Mouse (Mus musculus) kidney, postnatal 36 days (tissue): Measurements from ENCODE around the gene Gm20737.
"Not testable (repeated sequence)": the region's sequence is repeated elsewhere in the genome, so short reads cannot be mapped to it uniquely, and the experiment has no call there.

Experiments
- DNase-seq, 2 experiments: peaks; one replicate each; pipeline ENCODE4 v3.0.0; 2021 to 2022; ENCODE audit warnings: mixed read lengths in 2 of 2

Gene Gm20737

DNA sequence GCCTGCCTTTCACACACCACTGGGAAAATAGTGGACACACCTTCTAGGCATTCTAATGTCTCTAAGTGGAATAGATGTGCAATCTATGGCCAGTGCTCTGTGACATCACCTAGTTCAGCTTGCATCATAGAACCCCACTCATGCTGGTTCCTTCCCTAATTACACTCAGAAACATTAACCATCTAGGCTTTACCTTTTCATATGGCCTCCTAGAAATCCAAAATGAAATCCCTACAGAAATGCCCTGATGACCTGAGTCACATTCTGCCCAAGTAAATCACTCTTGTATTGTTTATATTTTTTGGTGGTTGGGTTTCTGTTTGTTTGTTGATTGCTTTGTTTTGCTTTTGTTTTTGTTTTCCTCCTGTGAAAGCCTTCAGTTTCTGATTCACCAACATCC, at the start of gene Gm20737:
Gene Gm20737, minus strand, starts transcription at position 101 of the 400 bp plus-strand sequence.
- DNase-seq, result not testable (repeated sequence)

DNA sequence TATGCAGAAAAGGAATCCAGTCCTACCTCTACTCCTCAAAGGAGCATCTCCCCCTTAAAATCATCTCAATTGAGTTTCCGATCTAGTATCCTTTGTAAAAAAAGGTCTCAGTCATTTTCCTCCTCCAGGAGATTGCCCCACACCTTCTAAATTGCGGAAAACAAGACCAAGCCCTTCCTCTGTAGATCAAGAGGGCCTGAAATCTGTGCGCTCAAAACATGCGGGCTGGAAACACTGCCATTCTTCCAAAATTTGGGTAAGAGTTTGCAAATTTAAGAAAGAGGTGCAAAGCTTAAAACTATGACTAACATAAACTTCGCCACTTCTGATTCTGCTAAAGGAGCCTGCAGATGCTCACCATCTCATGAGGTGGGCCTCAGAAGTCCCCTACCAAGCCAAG, 17.3 kb upstream of the Gm20737 start, which contains the start of gene Gm21775:
Gene Gm21775, plus strand, starts transcription at position 301 of the 400 bp plus-strand sequence.
- DNase-seq, result not testable (repeated sequence)
